Mouse (Mus musculus): ENCODE data around the gene Ifit1bl2. TPM values are rescaled to one million over a fixed set of nuclear protein-coding genes. Genes with fewer than 3 reads are reported as not detected.
"Not testable (repeated sequence)": the region's sequence is repeated elsewhere in the genome, so short reads cannot be mapped to it uniquely, and the experiment has no call there.

The Ifit1bl2 gene
- total and polyA plus RNA-seq, 2 experiments from 2014 or later, result 0.07 to 0.38 TPM

DNA sequence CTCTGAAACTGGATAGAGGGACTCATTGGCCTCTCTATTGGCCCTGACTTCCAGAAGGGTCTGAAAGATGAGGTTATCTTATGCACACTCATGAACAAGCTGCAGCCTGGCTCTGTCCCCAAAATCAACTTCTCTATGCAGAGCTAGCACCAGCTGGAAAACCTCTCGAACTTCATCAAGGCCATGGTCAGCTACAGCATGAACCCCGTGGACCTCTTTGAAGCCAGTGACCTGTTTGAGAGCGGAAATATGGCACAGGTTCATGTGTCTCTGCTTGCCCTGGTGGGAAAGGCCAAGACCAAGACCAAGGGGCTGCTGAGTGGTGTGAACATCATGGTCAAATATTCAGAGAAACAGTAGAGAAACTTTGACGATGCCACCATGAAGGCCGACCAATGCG, 16.8 kb downstream of the Ifit1bl2 start:
- Histone ChIP-seq H3K4me3 (ENCODE audit: low read depth, low read length) (no peak overlapping the region), H3K4me2 (ENCODE audit: low read depth, low read length, poor library complexity, severe bottlenecking) (no peak overlapping the region), H3K9ac (replicated peaks; ENCODE audit: low read length, poor library complexity, severe bottlenecking) (no peak overlapping the region), H3K27ac (ENCODE audit: low read depth, low read length) (no peak overlapping the region), H3K4me1 (ENCODE audit: insufficient read depth, low read length) (no peaks in the 10 kb centered on the region), H3K27me3 (ENCODE audit: insufficient read depth, low read length) (no peaks in the 10 kb centered on the region), H3K36me3 (ENCODE audit: insufficient read depth, low read length) (no peaks in the 10 kb centered on the region), H3K9me3 (ENCODE audit: low read length) (no peaks in the 10 kb centered on the region)
- DNase-seq (ENCODE audit: low spot score) (no peak), ATAC-seq (ENCODE audit: low FRiP score) (no peak)
- TF ChIP-seq CTCF (IDR thresholded peaks at IDR 0.05), result no peak
- WGBS, result 97% methylated on average over 6 of the region's 6 CpGs

GRCm38 (mm10) chr19:34620871-34621270, 19.7 kb downstream of the Ifit1bl2 start:
- H3K27ac ChIP-seq (ENCODE audit: low read depth, low read length), result no peak overlapping the region
- H3K9me3 ChIP-seq (ENCODE audit: low read length), result no peaks in the 10 kb centered on the region
- no peaks in the 10 kb centered on the region for H3K36me3 ChIP-seq (ENCODE audit: insufficient read depth, low read length)
- no peak for TF ChIP-seq CTCF (IDR thresholded peaks at IDR 0.05)
- H3K27me3 ChIP-seq (ENCODE audit: insufficient read depth, low read length), result no peaks in the 10 kb centered on the region
- H3K9ac ChIP-seq (replicated peaks; ENCODE audit: low read length, poor library complexity, severe bottlenecking), result no peak overlapping the region
- WGBS, result 92% methylated on average over 5 of the region's 5 CpGs
- DNase-seq (ENCODE audit: low spot score) (no peak), ATAC-seq (ENCODE audit: low FRiP score) (no peak)
- no peak overlapping the region for H3K4me3 ChIP-seq (ENCODE audit: low read depth, low read length)
- H3K4me2 ChIP-seq (ENCODE audit: low read depth, low read length, poor library complexity, severe bottlenecking), result no peak overlapping the region
- no peaks in the 10 kb centered on the region for H3K4me1 ChIP-seq (ENCODE audit: insufficient read depth, low read length)

GRCm38 (mm10) chr19:34612243-34613001, 28.1 kb downstream of the Ifit1bl2 start:
- H3K9me3 ChIP-seq (ENCODE audit: low read length); H3K4me3 ChIP-seq (ENCODE audit: low read depth, low read length); H3K27ac ChIP-seq (ENCODE audit: low read depth, low read length); DNase-seq (ENCODE audit: low spot score); H3K4me2 ChIP-seq (ENCODE audit: low read depth, low read length, poor library complexity, severe bottlenecking); H3K9ac ChIP-seq (replicated peaks; ENCODE audit: low read length, poor library complexity, severe bottlenecking); H3K4me1 ChIP-seq (ENCODE audit: insufficient read depth, low read length); ATAC-seq (ENCODE audit: low FRiP score); H3K27me3 ChIP-seq (ENCODE audit: insufficient read depth, low read length); H3K36me3 ChIP-seq (ENCODE audit: insufficient read depth, low read length): not testable (repeated sequence)
- 88% methylated on average over 5 of the region's 11 CpGs for WGBS

DNA sequence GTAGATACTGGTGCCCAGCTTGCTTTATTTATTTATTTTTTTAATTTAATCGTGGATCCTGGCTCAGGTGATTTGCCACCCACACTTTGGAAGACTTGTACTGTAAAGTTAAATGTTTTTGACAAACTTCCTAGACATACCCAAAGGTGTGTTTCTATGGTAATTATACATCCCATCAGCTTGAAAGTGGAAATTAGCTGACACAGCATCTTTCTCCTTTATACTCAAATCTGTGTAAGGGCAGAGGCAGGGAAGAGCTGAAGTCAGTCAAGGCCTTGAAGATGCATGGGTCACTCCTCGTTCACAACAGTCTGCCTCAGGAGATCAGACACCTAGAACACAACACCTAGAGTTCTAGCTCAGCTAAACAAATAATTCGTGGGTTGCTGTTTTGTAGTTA, 30.4 kb downstream of the Ifit1bl2 start:
- DNase-seq (ENCODE audit: low spot score); H3K4me1 ChIP-seq (ENCODE audit: insufficient read depth, low read length); H3K4me2 ChIP-seq (ENCODE audit: low read depth, low read length, poor library complexity, severe bottlenecking); H3K4me3 ChIP-seq (ENCODE audit: low read depth, low read length); ATAC-seq (ENCODE audit: low FRiP score); H3K9ac ChIP-seq (replicated peaks; ENCODE audit: low read length, poor library complexity, severe bottlenecking); H3K9me3 ChIP-seq (ENCODE audit: low read length); H3K36me3 ChIP-seq (ENCODE audit: insufficient read depth, low read length); H3K27me3 ChIP-seq (ENCODE audit: insufficient read depth, low read length); H3K27ac ChIP-seq (ENCODE audit: low read depth, low read length): not testable (repeated sequence)
- WGBS, result 72% methylated on average over 3 of the region's 3 CpGs

DNA sequence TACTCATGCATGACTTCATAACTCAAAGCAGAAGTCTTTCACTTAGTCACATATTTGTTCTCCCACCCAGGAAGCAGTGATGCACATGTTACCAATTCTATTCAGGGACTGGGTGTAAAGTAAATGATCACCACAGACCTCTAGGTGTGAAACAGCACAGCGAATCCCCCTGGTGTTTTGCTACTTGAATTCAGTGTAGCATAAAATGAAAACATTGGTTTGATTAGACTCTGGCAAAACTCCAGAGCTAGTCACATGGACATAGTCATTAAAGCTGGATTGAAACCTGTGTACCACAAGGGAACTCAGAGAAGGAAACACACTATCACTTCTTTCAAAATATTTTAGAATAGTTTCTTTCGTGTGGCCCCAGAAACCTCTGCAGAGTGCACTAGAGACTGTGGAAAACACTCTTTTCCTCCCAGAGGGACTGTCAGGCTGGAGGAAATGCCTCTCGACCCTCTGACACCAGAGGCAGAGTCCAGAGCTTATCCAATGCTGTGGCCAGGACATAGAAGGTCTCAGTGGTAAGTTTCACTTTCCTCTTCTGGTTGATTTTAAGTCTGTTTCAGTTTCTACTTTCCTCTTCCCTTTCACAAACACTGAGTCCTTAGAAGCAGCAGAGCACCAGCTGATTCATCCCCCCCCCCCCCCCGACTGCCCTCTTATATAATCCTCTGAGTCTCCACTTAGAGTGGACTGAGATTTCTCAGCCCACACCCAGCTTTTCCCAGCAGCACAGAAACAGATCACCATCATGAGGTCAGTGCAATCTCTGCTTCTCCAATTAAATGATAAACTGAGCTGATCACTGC, 33.1 kb downstream of the Ifit1bl2 start, which contains the start of gene Ifit3b:
Gene Ifit3b, plus strand, starts transcription at position 734 of the 815 bp plus-strand sequence.
- peak; percentile 53 for DNase-seq (ENCODE audit: low spot score)
- H3K36me3 ChIP-seq (ENCODE audit: insufficient read depth, low read length); H3K9ac ChIP-seq (replicated peaks; ENCODE audit: low read length, poor library complexity, severe bottlenecking); H3K4me2 ChIP-seq (ENCODE audit: low read depth, low read length, poor library complexity, severe bottlenecking); H3K4me1 ChIP-seq (ENCODE audit: insufficient read depth, low read length); H3K27me3 ChIP-seq (ENCODE audit: insufficient read depth, low read length); H3K4me3 ChIP-seq (ENCODE audit: low read depth, low read length); H3K9me3 ChIP-seq (ENCODE audit: low read length); H3K27ac ChIP-seq (ENCODE audit: low read depth, low read length): not testable (repeated sequence)
- 52% methylated on average over 4 of the region's 4 CpGs for WGBS
- ATAC-seq (ENCODE audit: low FRiP score), result peak; percentile 50

DNA sequence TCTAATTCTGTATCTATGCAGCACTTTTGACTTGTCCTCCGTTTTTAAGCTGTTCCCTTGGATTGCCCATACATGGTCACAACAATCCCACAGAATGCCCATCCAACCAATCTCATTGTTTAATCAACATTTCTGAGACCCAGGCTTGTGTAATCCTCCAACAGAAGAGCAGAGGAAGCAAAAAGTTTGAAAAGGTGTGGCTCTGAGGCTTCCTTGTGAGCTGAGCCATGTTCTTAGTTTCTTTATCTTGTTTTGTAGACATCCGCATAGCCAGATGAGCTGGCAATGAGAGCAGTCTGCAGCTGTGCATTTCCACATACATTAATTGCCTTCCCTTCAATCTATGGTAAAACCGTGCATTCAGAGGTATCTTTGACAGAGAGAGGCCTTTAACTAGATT, 35.1 kb downstream of the Ifit1bl2 start:
- H3K4me1 ChIP-seq (ENCODE audit: insufficient read depth, low read length), result no peaks in the 10 kb centered on the region
- no peaks in the 10 kb centered on the region for H3K36me3 ChIP-seq (ENCODE audit: insufficient read depth, low read length)
- WGBS, result 89% methylated on average over 3 of the region's 3 CpGs
- no peak overlapping the region for H3K27ac ChIP-seq (ENCODE audit: low read depth, low read length)
- H3K9me3 ChIP-seq (ENCODE audit: low read length), result no peaks in the 10 kb centered on the region
- no peak overlapping the region for H3K4me2 ChIP-seq (ENCODE audit: low read depth, low read length, poor library complexity, severe bottlenecking)
- no peak for ATAC-seq (ENCODE audit: low FRiP score)
- no peak for DNase-seq (ENCODE audit: low spot score)
- H3K9ac ChIP-seq (replicated peaks; ENCODE audit: low read length, poor library complexity, severe bottlenecking), result no peak overlapping the region
- no peak for TF ChIP-seq CTCF (IDR thresholded peaks at IDR 0.05)
- no peaks in the 10 kb centered on the region for H3K27me3 ChIP-seq (ENCODE audit: insufficient read depth, low read length)
- no peak overlapping the region for H3K4me3 ChIP-seq (ENCODE audit: low read depth, low read length)

- ATAC-seq (ENCODE audit: low FRiP score), result not testable (repeated sequence)
- WGBS, result 37% methylated on average over 1 of the region's 1 CpGs
Measured at GRCm38 (mm10) chr19:34601888-34602287, 38.7 kb downstream of the Ifit1bl2 start, which contains the start of gene Ifit1bl1. Ifit1bl1 (minus strand) TSS chr19:34601956.

DNA sequence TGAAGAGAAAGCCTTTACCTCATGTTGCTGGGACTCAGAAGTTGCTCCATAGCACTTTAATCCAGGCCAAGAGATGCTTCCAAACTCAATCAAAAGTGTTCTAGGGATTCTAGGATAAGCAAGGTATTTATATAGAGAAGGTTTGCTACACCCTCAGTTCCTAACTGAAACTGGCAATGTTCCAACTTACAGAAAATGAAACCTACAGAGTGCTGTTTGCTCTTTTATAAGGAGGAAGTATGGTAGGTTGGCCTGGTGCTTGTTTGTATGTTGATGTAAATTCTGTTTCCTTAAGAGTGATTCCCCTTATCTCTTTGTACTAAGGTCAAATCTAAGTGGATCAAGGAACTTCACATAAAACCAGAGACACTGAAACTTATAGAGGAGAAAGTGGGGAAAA, 41.3 kb downstream of the Ifit1bl2 start:
- not testable (repeated sequence) for H3K27me3 ChIP-seq (ENCODE audit: insufficient read depth, low read length); H3K27ac ChIP-seq (ENCODE audit: low read depth, low read length); H3K36me3 ChIP-seq (ENCODE audit: insufficient read depth, low read length); H3K4me3 ChIP-seq (ENCODE audit: low read depth, low read length); H3K9ac ChIP-seq (replicated peaks; ENCODE audit: low read length, poor library complexity, severe bottlenecking); H3K4me2 ChIP-seq (ENCODE audit: low read depth, low read length, poor library complexity, severe bottlenecking); DNase-seq (ENCODE audit: low spot score); H3K4me1 ChIP-seq (ENCODE audit: insufficient read depth, low read length); H3K9me3 ChIP-seq (ENCODE audit: low read length); ATAC-seq (ENCODE audit: low FRiP score)

More at GRCm38 (mm10) chr19:34601888-34602287, 38.7 kb downstream of the Ifit1bl2 start, which contains the start of gene Ifit1bl1:
- H3K27me3 ChIP-seq (ENCODE audit: insufficient read depth, low read length); H3K9ac ChIP-seq (replicated peaks; ENCODE audit: low read length, poor library complexity, severe bottlenecking); H3K4me1 ChIP-seq (ENCODE audit: insufficient read depth, low read length); H3K9me3 ChIP-seq (ENCODE audit: low read length); H3K27ac ChIP-seq (ENCODE audit: low read depth, low read length); H3K4me2 ChIP-seq (ENCODE audit: low read depth, low read length, poor library complexity, severe bottlenecking); H3K36me3 ChIP-seq (ENCODE audit: insufficient read depth, low read length); DNase-seq (ENCODE audit: low spot score); H3K4me3 ChIP-seq (ENCODE audit: low read depth, low read length): not testable (repeated sequence)
